Comparison of ENCODE assay signal across 13 mouse cellular contexts in genomic region chr7:83549353-83549774, GRCm38 (mm10). TPM values are rescaled to one million over a fixed set of nuclear protein-coding genes. Genes with fewer than 3 reads are reported as not detected.
DNase-seq lines count a peak whose midpoint lies in the region; ATAC-seq and TF ChIP-seq lines count a peak whose summit lies in the region.
"Had no signal": no experiment of that assay in that cellular context is flagged by ENCODE, and none has a peak within 500 bp of the region (broad histone marks: within the 10 kb centered on the region; RNA-seq: fewer than 3 reads in every experiment).

No protein-coding gene starts in this region.

- H3K27ac ChIP-seq in hindbrain, postnatal 0 days = peak overlapping the region; percentile 68
- H3K27ac ChIP-seq: limb, embryonic 12.5 days had no signal

- peak overlapping the region; percentile 13; the same call in 1 of the 2 replicates for H3K4me3 ChIP-seq in hindbrain, postnatal 0 days (ENCODE audit: low read length)
- H3K4me3 ChIP-seq: embryonic facial prominence, embryonic 12.5 days; limb, embryonic 12.5 days had no signal

- H3K9ac ChIP-seq in hindbrain, postnatal 0 days (replicated peaks; ENCODE audit: low read length) = peak overlapping the region; percentile 40; the same call in 1 of the 2 replicates
- H3K9ac ChIP-seq: embryonic facial prominence, embryonic 12.5 days; limb, embryonic 12.5 days; lung, embryonic 14.5 days had no signal

- DNase-seq in frontal cortex, postnatal 25 days (ENCODE audit: low spot score in 2 of 2) = no peak
- peak; percentile 37 for DNase-seq in retina, postnatal 1 day
- no peak for DNase-seq in retina, embryonic 14.5 days (ENCODE audit: low spot score)
- peak; percentile 37 for DNase-seq in hindbrain, postnatal 0 days (ENCODE audit: low spot score)
- peak; percentile 19 for DNase-seq in retina, postnatal 7 days (ENCODE audit: low read depth, low spot score)
- DNase-seq in ovary, postnatal 10 days (ENCODE audit: low spot score) = no peak
- DNase-seq: thymus, postnatal 25 days had no signal

- H3K36me3 ChIP-seq in hindbrain, postnatal 0 days (ENCODE audit: insufficient read depth, low read length) = no peaks in the 10 kb centered on the region
- H3K36me3 ChIP-seq: embryonic facial prominence, embryonic 12.5 days; limb, embryonic 12.5 days had no signal

- H3K4me2 ChIP-seq in hindbrain, postnatal 0 days (ENCODE audit: low read depth, low read length) = peak overlapping the region; percentile 44
- H3K4me2 ChIP-seq: embryonic facial prominence, embryonic 12.5 days; limb, embryonic 12.5 days; lung, embryonic 14.5 days had no signal

- H3K27me3 ChIP-seq in hindbrain, postnatal 0 days (ENCODE audit: insufficient read depth, low read length) = no peaks in the 10 kb centered on the region
- H3K27me3 ChIP-seq: embryonic facial prominence, embryonic 12.5 days; limb, embryonic 12.5 days had no signal

- TF ChIP-seq CTCF in hindbrain, postnatal 0 days (IDR thresholded peaks at IDR 0.05; ENCODE audit: low read depth) = 0 out of 2 replicates have a peak, but pooled peaks have one; percentile 12

- WGBS in hindbrain, postnatal 0 days = 42% methylated on average over 7 of the region's 7 CpGs

- H3K4me1 ChIP-seq in hindbrain, postnatal 0 days (ENCODE audit: insufficient read depth, low read length) = 0 out of 2 replicates have a peak, but pooled peaks cover 6% of the 10 kb centered on the region

- ATAC-seq in frontal cortex, adult (ENCODE audit: low TSS enrichment) = peak; percentile 41; the same call in 1 of the 2 replicates
- peak; percentile 59; the same call in 1 of the 2 replicates for ATAC-seq in hindbrain, postnatal 0 days
- no peak for ATAC-seq in megakaryocyte, adult 5-6 weeks (ENCODE audit: poor library complexity, severe bottlenecking)

- H3K9me3 ChIP-seq in hindbrain, postnatal 0 days (ENCODE audit: low read length) = no peaks in the 10 kb centered on the region
- H3K9me3 ChIP-seq: embryonic facial prominence, embryonic 12.5 days; limb, embryonic 12.5 days had no signal

RNA-seq across cellular contexts. Expression of gene Tmc3, which starts 35.4 kb away (rescaled TPM):
- 0.93 and 0.94 TPM in 2 replicates for total RNA-seq in hindbrain, postnatal 0 days (2014; rRNA removed)
- 0.29 and 0.43 TPM in 2 replicates for polyA plus RNA-seq in hindbrain, postnatal 0 days (2015; fragmentation: Nextera tagmentation; extraction: Ambion mirVana)
- 0.07 TPM in 1 of 2 replicates, not detected in the other for total RNA-seq in megakaryocyte, adult 5-6 weeks (2015)
- 0.20 TPM in 1 of 2 replicates, not detected in the other for total RNA-seq in megakaryocyte, adult 5-6 weeks (2017)
- total RNA-seq: MEL had no signal

Comparison
In these comparisons a context has a peak if more than half of its experiments do, and no peak if none do; other contexts are left out.
1. DNase-seq: peak in retina, postnatal 1 day (single experiment), hindbrain, postnatal 0 days (single experiment) and retina, postnatal 7 days (single experiment); none in frontal cortex, postnatal 25 days (0 of 2), retina, embryonic 14.5 days (single experiment) and ovary, postnatal 10 days (single experiment).